Mouse (Mus musculus) lung, embryonic 16.5 days (tissue): Measurements from ENCODE around the gene Dpep1. TPM values are rescaled to one million over a fixed set of nuclear protein-coding genes. Genes with fewer than 3 reads are reported as not detected.

Experiments
- ATAC-seq: fragments of 200-750 bp; cut with Nextera tagmentation; 2 replicates; pipeline ENCODE4 v1.8.0; 2017; ENCODE audit warnings: low read depth, mild to moderate bottlenecking, moderate library complexity
- H3K27ac ChIP-seq: fragments of 300-500 bp; sonication (generic); 2 replicates; pipeline ENCODE4 v1.5.1; 2014; ENCODE audit warnings: mild to moderate bottlenecking, control low read depth, low read length
- H3K27me3 ChIP-seq: fragments of 300-500 bp; sonication (generic); 2 replicates; pipeline ENCODE4 v1.6.1; 2014; ENCODE audit warnings: low read depth, low read length, mixed read lengths; ENCODE audit not compliant: control insufficient read depth, insufficient read depth
- H3K36me3 ChIP-seq: fragments of 300-500 bp; sonication (generic); 2 replicates; pipeline ENCODE4 v1.6.1; 2014; ENCODE audit warnings: low read length; ENCODE audit not compliant: control insufficient read depth, insufficient read depth
- H3K4me1 ChIP-seq: fragments of 300-500 bp; sonication (generic); replicated peaks from 2 replicates; pipeline ENCODE4 v1.6.1; 2014; ENCODE audit warnings: low read length, mixed read lengths; ENCODE audit not compliant: control insufficient read depth, insufficient read depth
- H3K4me2 ChIP-seq: fragments of 300-500 bp; sonication (generic); 2 replicates; pipeline ENCODE4 v1.6.1; 2014; ENCODE audit warnings: low read depth, low read length, control low read depth
- H3K4me3 ChIP-seq: fragments of 300-500 bp; sonication (generic); 2 replicates; pipeline ENCODE4 v1.5.1; 2014; ENCODE audit warnings: mild to moderate bottlenecking, low read length, control low read depth
- H3K9ac ChIP-seq: fragments of 300-500 bp; sonication (generic); 2 replicates; pipeline ENCODE4 v1.6.1; 2014; ENCODE audit warnings: low read length, control low read depth
- H3K9me3 ChIP-seq: fragments of 300-500 bp; sonication (generic); 2 replicates; pipeline ENCODE4 v1.6.1; 2016; ENCODE audit warnings: low read length; ENCODE audit not compliant: control insufficient read depth
- WGBS: fragments of 180-500 bp; shearing (Covaris S2); extraction: QIAGEN DNeasy Blood & Tissue Kit; methylation state at CpG from one replicate; pipeline ENCODE4 v1.1.7; 2014; 5-methylcytosine and 5-hydroxymethylcytosine counted together
- polyA plus RNA-seq: library from polyadenylated mRNA; unstranded; fragments of >200 nt; fragmentation: Nextera tagmentation; extraction: Ambion mirVana; gene quantifications from 2 replicates; pipeline ENCODE4 v1.2.1, GENCODE M21; 2015

Gene Dpep1
- polyA plus RNA-seq, 1 experiment from 2014 or later, result 15.4 TPM

- H3K4me1 ChIP-seq, result 0 out of 2 replicates have a peak, but pooled peaks cover 4% of the 10 kb centered on the region
- no peak overlapping the region for H3K9ac ChIP-seq
- H3K4me2 ChIP-seq, result no peak overlapping the region
- 34% methylated on average over 14 of the region's 14 CpGs for WGBS
- ATAC-seq, result peak; percentile 64
- no peak overlapping the region for H3K27ac ChIP-seq
- no peak overlapping the region for H3K4me3 ChIP-seq
- no peaks in the 10 kb centered on the region for H3K27me3 ChIP-seq
- peaks cover 7% of the 10 kb centered on the region for H3K36me3 ChIP-seq
- no peaks in the 10 kb centered on the region for H3K9me3 ChIP-seq
Observed at GRCm38 (mm10) chr8:123199864-123200263, 13.8 kb downstream of the Dpep1 start.

GRCm38 (mm10) chr8:123202288-123202687 is 16.2 kb downstream of the Dpep1 start:
- Histone ChIP-seq H3K4me1 (0 out of 2 replicates have a peak, but pooled peaks cover 4% of the 10 kb centered on the region), H3K9ac (no peak overlapping the region), H3K27ac (no peak overlapping the region), H3K4me3 (no peak overlapping the region), H3K27me3 (no peaks in the 10 kb centered on the region), H3K36me3 (peaks cover 18% of the 10 kb centered on the region), H3K9me3 (no peaks in the 10 kb centered on the region), H3K4me2 (no peak overlapping the region)
- WGBS, result 25% methylated on average over 5 of the region's 5 CpGs
- no peak for ATAC-seq

GRCm38 (mm10) chr8:123203571-123203970 is 17.5 kb downstream of the Dpep1 start:
- 0 out of 2 replicates have a peak, but pooled peaks cover 4% of the 10 kb centered on the region for H3K4me1 ChIP-seq
- H3K36me3 ChIP-seq, result peaks cover 22% of the 10 kb centered on the region
- H3K27me3 ChIP-seq, result no peaks in the 10 kb centered on the region
- H3K4me2 ChIP-seq, result no peak overlapping the region
- no peak overlapping the region for H3K9ac ChIP-seq
- no peaks in the 10 kb centered on the region for H3K9me3 ChIP-seq
- no peak overlapping the region for H3K4me3 ChIP-seq
- ATAC-seq, result no peak
- 79% methylated on average over 3 of the region's 3 CpGs for WGBS
- H3K27ac ChIP-seq, result no peak overlapping the region

GRCm38 (mm10) chr8:123211876-123212275 is 25.8 kb downstream of the Dpep1 start:
- peak overlapping the region; percentile 88 for H3K4me2 ChIP-seq
- no peaks in the 10 kb centered on the region for H3K27me3 ChIP-seq
- H3K27ac ChIP-seq, result 0 out of 2 replicates have a peak overlapping the region, but pooled peaks have one; percentile 24
- peaks cover 13% of the 10 kb centered on the region for H3K4me1 ChIP-seq
- H3K4me3 ChIP-seq, result peak overlapping the region; percentile 92
- ATAC-seq, result no peak
- WGBS, result 36% methylated on average over 10 of the region's 10 CpGs
- H3K36me3 ChIP-seq, result peaks cover 17% of the 10 kb centered on the region
- H3K9ac ChIP-seq, result peak overlapping the region; percentile 98
- no peaks in the 10 kb centered on the region for H3K9me3 ChIP-seq

GRCm38 (mm10) chr8:123212321-123213117 is 26.5 kb downstream of the Dpep1 start, which contains the start of the genes Chmp1a and Spata33:
Gene Chmp1a, minus strand, starts transcription at chr8:123212763.
Gene Spata33, plus strand, starts transcription at chr8:123212832.
- peak within 1 kb of the TSS; percentile 92 for H3K4me3 ChIP-seq
- peaks cover 13% of the 10 kb centered on the region for H3K4me1 ChIP-seq
- peak within 1 kb of the TSS; percentile 88 for H3K4me2 ChIP-seq
- peak within 1 kb of the TSS; percentile 35 for H3K27ac ChIP-seq
- peaks cover 11% of the 10 kb centered on the region for H3K36me3 ChIP-seq
- H3K9me3 ChIP-seq, result no peaks in the 10 kb centered on the region
- peak within 1 kb of the TSS; percentile 98 for H3K9ac ChIP-seq
- ATAC-seq, result peak; percentile 97
- no peaks in the 10 kb centered on the region for H3K27me3 ChIP-seq
- WGBS, result under 1% methylated on average over 62 of the region's 76 CpGs

- Histone ChIP-seq H3K9ac (peak overlapping the region; percentile 98), H3K36me3 (peaks cover 9% of the 10 kb centered on the region), H3K9me3 (no peaks in the 10 kb centered on the region), H3K4me3 (peak overlapping the region; percentile 92), H3K27me3 (no peaks in the 10 kb centered on the region), H3K4me2 (peak overlapping the region; percentile 88), H3K4me1 (peaks cover 13% of the 10 kb centered on the region), H3K27ac (peak overlapping the region; percentile 35; the same call in 1 of the 2 replicates)
- peak; percentile 23 for ATAC-seq
- 12% methylated on average over 22 of the region's 22 CpGs for WGBS
Observed at GRCm38 (mm10) chr8:123213118-123213772, 27.2 kb downstream of the Dpep1 start.

- H3K4me1 ChIP-seq, result peaks cover 13% of the 10 kb centered on the region
- no peaks in the 10 kb centered on the region for H3K9me3 ChIP-seq
- H3K9ac ChIP-seq, result no peak overlapping the region
- H3K36me3 ChIP-seq, result no peaks in the 10 kb centered on the region
- H3K27me3 ChIP-seq, result no peaks in the 10 kb centered on the region
- no peak overlapping the region for H3K27ac ChIP-seq
- no peak for ATAC-seq
- 65% methylated on average over 3 of the region's 3 CpGs for WGBS
- no peak overlapping the region for H3K4me3 ChIP-seq
- no peak overlapping the region for H3K4me2 ChIP-seq
Observed at GRCm38 (mm10) chr8:123215430-123215829, 29.4 kb downstream of the Dpep1 start.

GRCm38 (mm10) chr8:123220917-123221316 is 34.9 kb downstream of the Dpep1 start:
- no peak for ATAC-seq
- H3K9me3 ChIP-seq, result no peaks in the 10 kb centered on the region
- H3K9ac ChIP-seq, result no peak overlapping the region
- WGBS, result 52% methylated on average over 1 of the region's 1 CpGs
- no peaks in the 10 kb centered on the region for H3K36me3 ChIP-seq
- no peak overlapping the region for H3K27ac ChIP-seq
- peaks cover 5% of the 10 kb centered on the region; the same call in 1 of the 2 replicates for H3K4me1 ChIP-seq
- H3K4me2 ChIP-seq, result no peak overlapping the region
- no peak overlapping the region for H3K4me3 ChIP-seq
- H3K27me3 ChIP-seq, result no peaks in the 10 kb centered on the region
